Mouse (Mus musculus) neural tube, embryonic 14.5 days (tissue): ENCODE data around the gene Tmed3. TPM values are rescaled to one million over a fixed set of nuclear protein-coding genes. Genes with fewer than 3 reads are reported as not detected.

Experiments used
- ATAC-seq: fragments of 200-750 bp; cut with Nextera tagmentation; 2 replicates; pipeline ENCODE4 v1.8.0; 2017; ENCODE audit warnings: low read depth, mild to moderate bottlenecking, moderate TSS enrichment, moderate library complexity
- H3K27ac ChIP-seq: fragments of 300-500 bp; sonication (generic); 2 replicates; pipeline ENCODE4 v1.5.1; 2014; ENCODE audit warnings: low read depth, mild to moderate bottlenecking, control low read depth, low read length, moderate library complexity, mixed read lengths
- H3K27me3 ChIP-seq: fragments of 300-500 bp; sonication (generic); 2 replicates; pipeline ENCODE4 v1.6.1; 2014; ENCODE audit warnings: low read length; ENCODE audit not compliant: control insufficient read depth, insufficient read depth
- H3K36me3 ChIP-seq: fragments of 300-500 bp; sonication (generic); 2 replicates; pipeline ENCODE4 v1.6.1; 2014; ENCODE audit warnings: low read length, mixed read lengths; ENCODE audit not compliant: control insufficient read depth, insufficient read depth
- H3K4me1 ChIP-seq: fragments of 300-500 bp; sonication (generic); 2 replicates; pipeline ENCODE4 v1.6.1; 2014; ENCODE audit warnings: low read length; ENCODE audit not compliant: control insufficient read depth, insufficient read depth
- H3K4me2 ChIP-seq: fragments of 300-500 bp; sonication (generic); 2 replicates; pipeline ENCODE4 v1.6.1; 2014; ENCODE audit warnings: mild to moderate bottlenecking, low read depth, low read length, control low read depth
- H3K4me3 ChIP-seq: fragments of 300-500 bp; sonication (generic); 2 replicates; pipeline ENCODE4 v1.5.1; 2014; ENCODE audit warnings: low read depth, low read length, control low read depth, mixed read lengths
- H3K9ac ChIP-seq: fragments of 300-500 bp; sonication (generic); replicated peaks from 2 replicates; pipeline ENCODE4 v1.6.1; 2014; ENCODE audit warnings: low read depth, mild to moderate bottlenecking, control low read depth, low read length, mixed read lengths
- H3K9me3 ChIP-seq: fragments of 300-500 bp; sonication (generic); 2 replicates; pipeline ENCODE4 v1.6.1; 2016; ENCODE audit warnings: low read length; ENCODE audit not compliant: control insufficient read depth
- WGBS: fragments of 180-500 bp; shearing (Covaris S2); extraction: QIAGEN DNeasy Blood & Tissue Kit; methylation state at CpG from one replicate; pipeline ENCODE4 v1.1.7; 2014; 5-methylcytosine and 5-hydroxymethylcytosine counted together
- polyA plus RNA-seq: library from polyadenylated mRNA; unstranded; fragments of >200 nt; fragmentation: Nextera tagmentation; extraction: Ambion mirVana; gene quantifications from 2 replicates; pipeline ENCODE4 v1.2.1, GENCODE M21; 2014

Tmed3 gene
- 53.2 and 61.2 TPM in 2 replicates for polyA plus RNA-seq

DNA sequence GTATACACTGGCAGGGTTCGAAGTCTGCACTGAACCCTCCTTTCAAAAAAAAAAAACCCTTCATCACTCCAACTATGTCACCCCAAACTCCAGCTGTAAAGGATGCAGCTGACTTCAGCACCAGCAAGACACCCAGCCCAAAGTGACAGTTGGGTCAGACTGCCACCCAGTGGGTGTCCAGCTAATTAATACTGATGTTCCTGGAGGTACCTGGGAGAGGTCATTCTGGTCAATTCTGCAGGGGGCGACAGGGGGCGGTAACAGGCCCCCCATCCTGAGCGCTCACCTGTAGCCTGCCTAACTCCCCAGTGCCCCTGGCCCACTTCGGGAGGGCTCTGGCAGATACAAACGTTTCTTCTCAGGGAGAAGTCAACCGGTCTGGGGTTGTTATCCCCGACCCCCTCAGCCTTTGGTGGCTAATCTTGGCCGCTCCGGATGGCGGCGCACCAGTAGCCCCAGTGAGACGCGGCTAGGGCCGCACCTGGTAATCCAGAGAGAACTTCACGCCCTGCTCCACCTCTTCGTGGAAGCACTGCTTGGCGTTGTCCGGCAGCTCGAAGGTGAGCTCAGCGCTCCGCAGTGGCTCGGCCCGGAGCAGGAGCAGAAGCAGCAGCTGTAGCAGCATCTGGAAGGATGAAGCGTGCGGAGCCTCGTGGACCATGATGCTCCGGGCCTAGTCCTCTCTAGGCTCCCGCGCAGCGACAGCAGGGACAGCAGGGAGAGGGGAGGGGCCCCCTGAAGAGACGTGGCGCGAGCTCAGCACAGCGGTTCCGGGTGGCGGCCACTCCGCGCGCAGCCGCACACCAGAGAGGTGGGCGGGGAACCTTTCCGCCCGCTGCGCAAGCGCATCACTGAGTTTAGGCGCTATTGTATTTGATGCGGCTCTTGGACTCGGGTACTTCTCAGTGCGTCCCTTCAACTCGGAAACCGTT lies at the start of gene Tmed3:
Gene Tmed3 (minus strand): TSS at position 804 of the 932 bp plus-strand sequence.
- ATAC-seq = peak; percentile 99
- Histone ChIP-seq H3K9me3 (no peaks in the 10 kb centered on the region), H3K9ac (peak within 1 kb of the TSS; percentile 80), H3K4me2 (peak within 1 kb of the TSS; percentile 96), H3K4me3 (peak within 1 kb of the TSS; percentile 72), H3K27ac (peak within 1 kb of the TSS; percentile 85), H3K36me3 (peaks cover 4% of the 10 kb centered on the region), H3K27me3 (no peaks in the 10 kb centered on the region), H3K4me1 (peaks cover 4% of the 10 kb centered on the region)
- 1% methylated on average over 51 of the region's 52 CpGs for whole genome bisulfite sequencing

DNA sequence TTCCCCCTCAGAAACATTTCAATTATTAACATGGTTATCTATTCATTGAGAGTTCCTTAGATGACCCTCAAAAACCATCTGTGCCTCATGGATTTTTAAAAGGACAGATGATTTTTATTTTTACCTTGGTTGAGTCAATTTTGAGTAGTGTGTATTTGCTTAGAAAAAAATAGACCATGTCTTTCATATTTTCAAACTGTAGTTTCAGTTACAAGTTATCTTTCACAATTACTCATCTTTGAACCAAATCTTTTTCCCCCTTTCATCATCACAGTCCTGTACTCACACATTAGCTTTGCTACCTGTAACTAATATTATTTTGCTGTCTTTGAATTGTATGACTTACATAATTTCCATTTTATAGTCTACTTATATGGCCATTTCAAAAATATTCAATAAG lies 35.2 kb upstream of the Tmed3 start:
- Histone ChIP-seq H3K9me3 (no peaks in the 10 kb centered on the region), H3K27ac (no peak overlapping the region), H3K9ac (no peak overlapping the region), H3K4me1 (no peaks in the 10 kb centered on the region), H3K4me3 (no peak overlapping the region), H3K36me3 (no peaks in the 10 kb centered on the region), H3K4me2 (no peak overlapping the region), H3K27me3 (peaks cover 4% of the 10 kb centered on the region)
- ATAC-seq = no peak

DNA sequence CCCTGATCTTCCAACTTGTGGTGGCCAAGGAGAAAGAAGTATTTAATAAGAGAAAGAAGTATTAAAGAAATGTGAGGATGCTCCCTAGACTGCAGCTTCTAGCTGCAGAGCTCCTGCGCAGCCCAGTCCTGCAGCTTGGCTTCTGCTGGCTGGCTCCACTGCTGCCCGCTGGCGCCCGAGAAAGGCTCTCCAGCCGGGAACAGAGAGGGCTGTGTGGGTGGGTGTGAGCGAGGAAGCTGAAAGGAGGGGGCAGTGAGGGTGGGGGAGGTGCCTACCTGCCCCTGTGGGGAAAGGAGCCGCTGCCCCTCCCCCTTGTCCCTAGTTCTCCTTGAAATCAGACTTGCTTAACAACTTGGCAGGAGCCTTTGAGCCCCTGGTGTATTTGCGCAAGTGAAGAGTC lies 33.4 kb upstream of the Tmed3 start, which contains the start of gene Ankrd34c:
Gene Ankrd34c (minus strand): TSS at position 181 of the 400 bp plus-strand sequence.
- Histone ChIP-seq H3K27ac (no peak within 1 kb of the TSS), H3K4me1 (no peaks in the 10 kb centered on the region), H3K4me3 (peak within 1 kb of the TSS; percentile 4; the same call in 1 of the 2 replicates), H3K27me3 (peaks cover 4% of the 10 kb centered on the region), H3K4me2 (peak within 1 kb of the TSS; percentile 35), H3K36me3 (no peaks in the 10 kb centered on the region), H3K9me3 (no peaks in the 10 kb centered on the region), H3K9ac (no peak within 1 kb of the TSS)
- ATAC-seq = peak; percentile 58; the same call in 1 of the 2 replicates
- 2% methylated on average over 8 of the region's 8 CpGs for WGBS

DNA sequence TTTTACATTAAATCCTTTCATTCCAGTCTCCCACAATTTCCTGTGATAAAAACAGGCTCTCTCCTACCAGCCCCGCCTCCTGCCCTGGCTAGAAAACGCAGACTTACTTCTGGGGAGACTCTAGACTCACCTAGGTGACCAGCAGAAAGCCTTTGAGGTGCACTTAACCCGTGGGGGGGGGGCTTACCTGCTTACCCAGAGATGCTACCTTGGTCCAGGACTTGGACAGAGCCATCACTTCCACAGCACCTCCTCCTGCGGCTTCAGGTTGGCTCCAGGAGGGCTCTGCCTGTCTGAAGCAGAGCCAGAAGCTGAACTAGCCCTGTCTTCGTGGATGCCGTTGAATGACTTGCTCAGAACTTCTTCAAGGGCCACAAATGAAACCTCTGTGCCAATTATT lies 33.0 kb upstream of the Tmed3 start:
- Histone ChIP-seq H3K4me3 (peak overlapping the region; percentile 4; the same call in 1 of the 2 replicates), H3K9me3 (no peaks in the 10 kb centered on the region), H3K9ac (no peak overlapping the region), H3K27me3 (peaks cover 4% of the 10 kb centered on the region), H3K36me3 (no peaks in the 10 kb centered on the region), H3K4me2 (peak overlapping the region; percentile 35), H3K27ac (no peak overlapping the region), H3K4me1 (no peaks in the 10 kb centered on the region)
- 11% methylated on average over 6 of the region's 6 CpGs for WGBS
- ATAC-seq = peak; percentile 34; the same call in 1 of the 2 replicates

DNA sequence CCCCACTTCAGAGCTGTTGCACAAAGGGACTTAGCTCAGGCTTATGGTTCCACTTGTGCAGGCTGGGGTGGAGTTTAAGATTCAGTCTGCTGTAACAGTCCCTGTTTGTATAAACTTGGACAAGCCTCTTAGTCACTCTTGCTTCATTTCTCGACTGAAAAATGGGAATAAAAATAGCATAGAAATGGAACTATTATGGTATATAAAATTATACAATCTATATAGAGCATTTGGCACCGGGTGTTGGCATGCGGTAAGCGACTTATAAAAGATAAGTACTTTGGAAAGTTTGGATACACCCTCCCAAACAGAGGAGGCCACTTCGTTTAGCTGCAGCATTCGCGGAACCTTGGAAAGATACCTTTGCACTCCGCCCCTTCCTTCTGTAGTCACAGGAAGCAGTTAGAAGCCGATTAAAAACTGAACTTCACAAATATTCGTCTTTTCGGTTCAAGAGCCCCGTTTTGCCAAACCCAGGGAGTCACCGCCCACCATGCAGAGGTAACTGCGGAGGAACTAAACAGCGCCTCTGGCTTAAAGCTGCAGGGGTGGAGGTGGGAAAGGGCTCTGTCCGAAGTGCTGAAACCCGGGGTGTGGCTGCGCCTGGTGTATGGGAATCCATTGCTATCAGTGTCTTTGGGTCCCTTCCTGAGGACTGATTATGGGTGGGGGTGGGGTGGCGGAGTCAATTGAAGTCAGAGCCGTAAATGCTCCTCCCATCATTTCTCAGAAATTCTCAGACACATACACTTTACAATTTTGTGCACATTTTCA lies 32.3 kb upstream of the Tmed3 start:
- peaks cover 4% of the 10 kb centered on the region for H3K27me3 ChIP-seq
- H3K27ac ChIP-seq = no peak overlapping the region
- 8% methylated on average over 20 of the region's 20 CpGs for WGBS
- H3K4me1 ChIP-seq = no peaks in the 10 kb centered on the region
- H3K4me3 ChIP-seq = peak overlapping the region; percentile 4; the same call in 1 of the 2 replicates
- H3K9me3 ChIP-seq = no peaks in the 10 kb centered on the region
- H3K36me3 ChIP-seq = no peaks in the 10 kb centered on the region
- peak; percentile 70; the same call in 1 of the 2 replicates for ATAC-seq
- peak overlapping the region; percentile 35 for H3K4me2 ChIP-seq
- no peak overlapping the region for H3K9ac ChIP-seq

GRCm38 (mm10) chr9:89706906-89707305 lies 2.0 kb upstream of the Tmed3 start:
- 30% methylated on average over 4 of the region's 4 CpGs for WGBS
- H3K9ac ChIP-seq = no peak overlapping the region
- H3K36me3 ChIP-seq = no peaks in the 10 kb centered on the region

GRCm38 (mm10) chr9:89705197-89705533 lies 297 bp upstream of the Tmed3 start:
- peak; percentile 68 for ATAC-seq
- H3K4me1 ChIP-seq = peaks cover 4% of the 10 kb centered on the region
- 9% methylated on average over 10 of the region's 10 CpGs for whole genome bisulfite sequencing

More at GRCm38 (mm10) chr9:89706906-89707305, 2.0 kb upstream of the Tmed3 start:
- H3K4me3 ChIP-seq = no peak overlapping the region
- no peak for ATAC-seq
- H3K27ac ChIP-seq = no peak overlapping the region
- peaks cover 4% of the 10 kb centered on the region for H3K4me1 ChIP-seq
- H3K9me3 ChIP-seq = no peaks in the 10 kb centered on the region
- no peaks in the 10 kb centered on the region for H3K27me3 ChIP-seq
- no peak overlapping the region for H3K4me2 ChIP-seq

DNA sequence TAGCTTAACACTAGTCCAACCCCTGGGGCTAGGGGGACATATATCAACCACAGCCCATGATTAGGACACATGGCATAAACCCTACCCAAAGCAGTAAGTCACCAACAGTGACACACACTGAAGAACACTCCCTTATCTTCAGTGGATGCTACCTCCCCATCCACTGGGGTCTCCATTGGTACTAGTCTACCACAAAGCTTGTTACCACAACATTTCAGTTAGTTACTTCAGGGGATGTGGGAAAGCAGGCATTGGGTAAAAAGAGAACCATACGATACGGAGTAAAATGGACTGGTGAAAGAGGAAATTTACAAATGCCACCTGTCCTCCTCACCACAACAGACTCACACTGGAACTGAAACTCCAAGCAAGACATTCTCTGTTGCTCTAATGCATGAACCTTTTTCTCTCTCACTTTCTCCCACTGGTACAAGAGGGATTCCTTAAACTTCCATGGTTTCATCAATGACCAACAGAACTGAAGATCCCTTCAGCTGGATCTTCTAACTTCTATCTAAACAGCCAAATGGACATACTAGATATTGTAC lies 3.9 kb downstream of the Tmed3 start:
- Histone ChIP-seq H3K36me3 (peaks cover 14% of the 10 kb centered on the region), H3K9me3 (no peaks in the 10 kb centered on the region), H3K9ac (no peak overlapping the region), H3K4me1 (peaks cover 4% of the 10 kb centered on the region), H3K27ac (no peak overlapping the region), H3K4me3 (no peak overlapping the region), H3K27me3 (no peaks in the 10 kb centered on the region), H3K4me2 (no peak overlapping the region)
- ATAC-seq = no peak
- 96% methylated on average over 2 of the region's 2 CpGs for WGBS

More at GRCm38 (mm10) chr9:89705197-89705533, 297 bp upstream of the Tmed3 start:
- H3K9me3 ChIP-seq = no peaks in the 10 kb centered on the region
- peak overlapping the region; percentile 96 for H3K4me2 ChIP-seq
- peak overlapping the region; percentile 85 for H3K27ac ChIP-seq
- H3K4me3 ChIP-seq = peak overlapping the region; percentile 72
- H3K27me3 ChIP-seq = no peaks in the 10 kb centered on the region
- H3K9ac ChIP-seq = peak overlapping the region; percentile 80
- peaks cover 3% of the 10 kb centered on the region; the same call in 1 of the 2 replicates for H3K36me3 ChIP-seq
